Mouse (Mus musculus) hindbrain, embryonic 12.5 days (tissue): ENCODE results near the gene Hoxb5. TPM values are rescaled to one million over a fixed set of nuclear protein-coding genes. Genes with fewer than 3 reads are reported as not detected.

Source experiments
- ATAC-seq: fragments of 200-750 bp; cut with Nextera tagmentation; 2 replicates; pipeline ENCODE4 v1.8.0; 2017; ENCODE audit warnings: moderate TSS enrichment; ENCODE audit not compliant: low FRiP score
- H3K27ac ChIP-seq: fragments of 300-500 bp; sonication (generic); 2 replicates; pipeline ENCODE4 v1.5.1; 2016; ENCODE audit warnings: mild to moderate bottlenecking
- H3K27me3 ChIP-seq: fragments of 300-500 bp; sonication (generic); 2 replicates; pipeline ENCODE4 v1.6.1; 2016; ENCODE audit warnings: mild to moderate bottlenecking
- H3K36me3 ChIP-seq: fragments of 300-500 bp; sonication (generic); 2 replicates; pipeline ENCODE4 v1.6.1; 2016; ENCODE audit warnings: mild to moderate bottlenecking
- H3K4me1 ChIP-seq: fragments of 300-500 bp; sonication (generic); 2 replicates; pipeline ENCODE4 v1.6.1; 2016
- H3K4me2 ChIP-seq: fragments of 300-500 bp; sonication (generic); replicated peaks from 2 replicates; pipeline ENCODE4 v1.6.1; 2016; ENCODE audit warnings: mild to moderate bottlenecking
- H3K4me3 ChIP-seq: fragments of 300-500 bp; sonication (generic); 2 replicates; pipeline ENCODE4 v1.5.1; 2016; ENCODE audit warnings: mild to moderate bottlenecking
- H3K9ac ChIP-seq: fragments of 300-500 bp; sonication (generic); 2 replicates; pipeline ENCODE4 v1.6.1; 2016; ENCODE audit warnings: mild to moderate bottlenecking, moderate library complexity
- H3K9me3 ChIP-seq: fragments of 300-500 bp; sonication (generic); replicated peaks from 2 replicates; pipeline ENCODE4 v1.6.1; 2016; ENCODE audit warnings: mild to moderate bottlenecking
- WGBS: fragments of 180-500 bp; shearing (Covaris S2); methylation state at CpG from one replicate; pipeline ENCODE4 v1.1.7; 2016; 5-methylcytosine and 5-hydroxymethylcytosine counted together
- polyA plus RNA-seq: library from polyadenylated mRNA; unstranded; fragments of >200 nt; fragmentation: Nextera tagmentation; extraction: Ambion mirVana; gene quantifications from 2 replicates; pipeline ENCODE4 v1.2.1, GENCODE M21; 2016

Hoxb5 gene
- polyA plus RNA-seq, 1 experiment from 2014 or later = 74.3 TPM

GRCm38 (mm10) chr11:96284774-96285734, 18.1 kb upstream of the Hoxb5 start:
- H3K4me2 ChIP-seq = peak overlapping the region; percentile 44
- peak overlapping the region; percentile 67; the same call in 1 of the 2 replicates for H3K27ac ChIP-seq
- H3K4me1 ChIP-seq = peaks cover 14% of the 10 kb centered on the region; the same call in 1 of the 2 replicates
- WGBS = under 1% methylated on average over 34 of the region's 37 CpGs
- H3K4me3 ChIP-seq = peak overlapping the region; percentile 34
- H3K9ac ChIP-seq = peak overlapping the region; percentile 51
- no peaks in the 10 kb centered on the region for H3K9me3 ChIP-seq
- H3K36me3 ChIP-seq = no peaks in the 10 kb centered on the region
- H3K27me3 ChIP-seq = peaks cover 97% of the 10 kb centered on the region
- ATAC-seq = peak; percentile 32; the same call in 1 of the 2 replicates

- H3K36me3 ChIP-seq = no peaks in the 10 kb centered on the region
- peak within 1 kb of the TSS; percentile 66 for H3K27ac ChIP-seq
- peaks cover 98% of the 10 kb centered on the region for H3K27me3 ChIP-seq
- peaks cover 14% of the 10 kb centered on the region; the same call in 1 of the 2 replicates for H3K4me1 ChIP-seq
- no peaks in the 10 kb centered on the region for H3K9me3 ChIP-seq
- ATAC-seq = no peak
- H3K9ac ChIP-seq = peak within 1 kb of the TSS; percentile 36
- WGBS = 2% methylated on average over 43 of the region's 43 CpGs
- H3K4me2 ChIP-seq = peak within 1 kb of the TSS; percentile 44
- H3K4me3 ChIP-seq = peak within 1 kb of the TSS; percentile 34
These were observed 17.1 kb upstream of the Hoxb5 start, which contains the start of gene Hoxb7 for GRCm38 (mm10) chr11:96285771-96286738. Gene Hoxb7, plus strand, starts transcription at chr11:96286623.

- peak overlapping the region; percentile 44 for H3K4me2 ChIP-seq
- H3K4me1 ChIP-seq = peaks cover 14% of the 10 kb centered on the region; the same call in 1 of the 2 replicates
- H3K27ac ChIP-seq = peak overlapping the region; percentile 66
- H3K9me3 ChIP-seq = no peaks in the 10 kb centered on the region
- peak overlapping the region; percentile 29; the same call in 1 of the 2 replicates for H3K9ac ChIP-seq
- peaks cover 97% of the 10 kb centered on the region for H3K27me3 ChIP-seq
- ATAC-seq = no peak
- under 1% methylated on average over 55 of the region's 55 CpGs for WGBS
- H3K36me3 ChIP-seq = no peaks in the 10 kb centered on the region
- peak overlapping the region; percentile 34 for H3K4me3 ChIP-seq
These were observed 16.3 kb upstream of the Hoxb5 start for GRCm38 (mm10) chr11:96286739-96287385.

- Histone ChIP-seq H3K27me3 (peaks cover 97% of the 10 kb centered on the region), H3K4me2 (peak overlapping the region; percentile 44), H3K4me3 (peak overlapping the region; percentile 34), H3K9ac (peak overlapping the region; percentile 29; the same call in 1 of the 2 replicates), H3K36me3 (no peaks in the 10 kb centered on the region), H3K4me1 (peaks cover 14% of the 10 kb centered on the region; the same call in 1 of the 2 replicates), H3K27ac (0 out of 2 replicates have a peak overlapping the region, but pooled peaks have one; percentile 66), H3K9me3 (no peaks in the 10 kb centered on the region)
- no peak for ATAC-seq
- WGBS = 1% methylated on average over 9 of the region's 9 CpGs
These were observed 15.7 kb upstream of the Hoxb5 start for GRCm38 (mm10) chr11:96287411-96287810.

GRCm38 (mm10) chr11:96288455-96289221, 14.5 kb upstream of the Hoxb5 start:
- Histone ChIP-seq H3K27ac (no peak overlapping the region), H3K9ac (no peak overlapping the region), H3K4me2 (no peak overlapping the region), H3K4me1 (peaks cover 12% of the 10 kb centered on the region; the same call in 1 of the 2 replicates), H3K27me3 (peaks cover 97% of the 10 kb centered on the region), H3K9me3 (no peaks in the 10 kb centered on the region), H3K4me3 (no peak overlapping the region), H3K36me3 (no peaks in the 10 kb centered on the region)
- WGBS = 17% methylated on average over 1 of the region's 1 CpGs
- ATAC-seq = no peak

GRCm38 (mm10) chr11:96289293-96289692, 13.8 kb upstream of the Hoxb5 start:
- WGBS = 3% methylated on average over 21 of the region's 21 CpGs
- Histone ChIP-seq H3K4me2 (no peak overlapping the region), H3K36me3 (no peaks in the 10 kb centered on the region), H3K27me3 (peaks cover 97% of the 10 kb centered on the region), H3K27ac (no peak overlapping the region), H3K9ac (no peak overlapping the region), H3K9me3 (no peaks in the 10 kb centered on the region), H3K4me3 (no peak overlapping the region), H3K4me1 (peaks cover 9% of the 10 kb centered on the region; the same call in 1 of the 2 replicates)
- ATAC-seq = no peak

- no peak overlapping the region for H3K4me2 ChIP-seq
These were observed 13.3 kb upstream of the Hoxb5 start for GRCm38 (mm10) chr11:96289837-96290236.

GRCm38 (mm10) chr11:96290705-96291355, 12.3 kb upstream of the Hoxb5 start:
- Histone ChIP-seq H3K4me3 (no peak overlapping the region), H3K36me3 (no peaks in the 10 kb centered on the region), H3K4me2 (no peak overlapping the region), H3K9me3 (no peaks in the 10 kb centered on the region), H3K9ac (no peak overlapping the region), H3K27me3 (peaks cover 97% of the 10 kb centered on the region), H3K4me1 (peaks cover 3% of the 10 kb centered on the region; the same call in 1 of the 2 replicates), H3K27ac (no peak overlapping the region)
- 4% methylated on average over 17 of the region's 17 CpGs for WGBS
- no peak for ATAC-seq

More at GRCm38 (mm10) chr11:96289837-96290236, 13.3 kb upstream of the Hoxb5 start:
- Histone ChIP-seq H3K9ac (no peak overlapping the region), H3K4me1 (peaks cover 6% of the 10 kb centered on the region; the same call in 1 of the 2 replicates), H3K4me3 (no peak overlapping the region), H3K9me3 (no peaks in the 10 kb centered on the region), H3K36me3 (no peaks in the 10 kb centered on the region), H3K27me3 (peaks cover 97% of the 10 kb centered on the region), H3K27ac (no peak overlapping the region)
- no peak for ATAC-seq
- 10% methylated on average over 6 of the region's 6 CpGs for WGBS

GRCm38 (mm10) chr11:96291681-96292564, 11.2 kb upstream of the Hoxb5 start, which contains the start of gene Hoxb6:
Gene Hoxb6, plus strand, starts transcription at chr11:96292476.
- Histone ChIP-seq H3K9ac (no peak within 1 kb of the TSS), H3K4me1 (no peaks in the 10 kb centered on the region; the same call in 1 of the 2 replicates), H3K4me3 (peak within 1 kb of the TSS; percentile 16; the same call in 1 of the 2 replicates), H3K27me3 (peaks cover 97% of the 10 kb centered on the region), H3K36me3 (no peaks in the 10 kb centered on the region), H3K27ac (no peak within 1 kb of the TSS), H3K9me3 (no peaks in the 10 kb centered on the region), H3K4me2 (no peak within 1 kb of the TSS)
- 2% methylated on average over 22 of the region's 22 CpGs for WGBS
- ATAC-seq = no peak
